ENCODE assay signal across 9 mouse cellular contexts in genomic region chr8:70691727-70692231, GRCm38 (mm10). TPM values are rescaled to one million over a fixed set of nuclear protein-coding genes. Genes with fewer than 3 reads are reported as not detected.
DNase-seq lines count a peak whose midpoint lies in the region; ATAC-seq lines count a peak whose summit lies in the region.
"Had no signal": no experiment of that assay in that cellular context is flagged by ENCODE, and none has a peak within 500 bp of the region (broad histone marks: within the 10 kb centered on the region; RNA-seq: fewer than 3 reads in every experiment).

No protein-coding gene starts in this region.

- H3K27ac ChIP-seq in heart, embryonic 13.5 days (replicated peaks), result peak overlapping the region; percentile 65
- H3K27ac ChIP-seq in embryonic facial prominence, embryonic 15.5 days (replicated peaks), result peak overlapping the region; percentile 78
- peak overlapping the region; percentile 84 for H3K27ac ChIP-seq in kidney, embryonic 15.5 days
- H3K27ac ChIP-seq in midbrain, embryonic 15.5 days, result no peak overlapping the region

- H3K27me3 ChIP-seq in heart, embryonic 13.5 days (replicated peaks), result no peaks in the 10 kb centered on the region
- no peaks in the 10 kb centered on the region for H3K27me3 ChIP-seq in embryonic facial prominence, embryonic 15.5 days
- H3K27me3 ChIP-seq in kidney, embryonic 15.5 days, result no peaks in the 10 kb centered on the region
- H3K27me3 ChIP-seq in midbrain, embryonic 15.5 days (replicated peaks), result no peaks in the 10 kb centered on the region

- H3K4me3 ChIP-seq in heart, embryonic 13.5 days, result peak overlapping the region; percentile 48
- peak overlapping the region; percentile 39 for H3K4me3 ChIP-seq in embryonic facial prominence, embryonic 15.5 days (replicated peaks)
- peak overlapping the region; percentile 31 for H3K4me3 ChIP-seq in kidney, embryonic 15.5 days (replicated peaks)
- H3K4me3 ChIP-seq in midbrain, embryonic 15.5 days, result peak overlapping the region; percentile 28

- H3K4me1 ChIP-seq in heart, embryonic 13.5 days, result peaks cover 47% of the 10 kb centered on the region
- peaks cover 43% of the 10 kb centered on the region for H3K4me1 ChIP-seq in embryonic facial prominence, embryonic 15.5 days
- peaks cover 68% of the 10 kb centered on the region for H3K4me1 ChIP-seq in kidney, embryonic 15.5 days
- peaks cover 25% of the 10 kb centered on the region for H3K4me1 ChIP-seq in midbrain, embryonic 15.5 days

- peak overlapping the region; percentile 80 for H3K9ac ChIP-seq in heart, embryonic 13.5 days
- peak overlapping the region; percentile 23 for H3K9ac ChIP-seq in embryonic facial prominence, embryonic 15.5 days
- peak overlapping the region; percentile 38 for H3K9ac ChIP-seq in kidney, embryonic 15.5 days
- H3K9ac ChIP-seq in midbrain, embryonic 15.5 days, result peak overlapping the region; percentile 35; the same call in 1 of the 2 replicates

- DNase-seq in heart, postnatal 36 days, result no peak
- DNase-seq in natural killer cell, adult 2 months (ENCODE audit: low spot score in 2 of 2), result no peak
- no peak for DNase-seq in thymus, postnatal 10 days (ENCODE audit: low spot score in 2 of 2)

- H3K4me2 ChIP-seq in heart, embryonic 13.5 days, result peak overlapping the region; percentile 74
- peak overlapping the region; percentile 61 for H3K4me2 ChIP-seq in embryonic facial prominence, embryonic 15.5 days (replicated peaks)
- H3K4me2 ChIP-seq in kidney, embryonic 15.5 days, result peak overlapping the region; percentile 60
- peak overlapping the region; percentile 62 for H3K4me2 ChIP-seq in midbrain, embryonic 15.5 days

- H3K9me3 ChIP-seq in heart, embryonic 13.5 days, result no peaks in the 10 kb centered on the region
- no peaks in the 10 kb centered on the region for H3K9me3 ChIP-seq in embryonic facial prominence, embryonic 15.5 days (replicated peaks)
- no peaks in the 10 kb centered on the region for H3K9me3 ChIP-seq in kidney, embryonic 15.5 days (replicated peaks)
- no peaks in the 10 kb centered on the region for H3K9me3 ChIP-seq in midbrain, embryonic 15.5 days

- no peaks in the 10 kb centered on the region for H3K36me3 ChIP-seq in heart, embryonic 13.5 days
- no peaks in the 10 kb centered on the region for H3K36me3 ChIP-seq in embryonic facial prominence, embryonic 15.5 days
- no peaks in the 10 kb centered on the region for H3K36me3 ChIP-seq in kidney, embryonic 15.5 days
- no peaks in the 10 kb centered on the region for H3K36me3 ChIP-seq in midbrain, embryonic 15.5 days (replicated peaks)

- WGBS in heart, embryonic 13.5 days, result 4% methylated on average over 20 of the region's 20 CpGs
- 2% methylated on average over 20 of the region's 20 CpGs for WGBS in embryonic facial prominence, embryonic 15.5 days
- WGBS in kidney, embryonic 15.5 days, result 3% methylated on average over 20 of the region's 20 CpGs
- WGBS in midbrain, embryonic 15.5 days, result 2% methylated on average over 20 of the region's 20 CpGs

- intact Hi-C loops in heart, postnatal 36 days (cut with DNase I), result no loop called here

- no peak for ATAC-seq in heart, embryonic 13.5 days (ENCODE audit: extremely low read depth, insufficient number of reproducible peaks, low FRiP score, low TSS enrichment)
- peak; percentile 64; the same call in 1 of the 2 replicates for ATAC-seq in embryonic facial prominence, embryonic 15.5 days (ENCODE audit: insufficient number of reproducible peaks, low FRiP score, low TSS enrichment, low read depth)
- peak; percentile 66 for ATAC-seq in kidney, embryonic 15.5 days (replicated peaks; ENCODE audit: low FRiP score)
- ATAC-seq in midbrain, embryonic 15.5 days (replicated peaks), result peak; percentile 32
- ATAC-seq in inflammation-experienced regulatory T-cells, adult 6 months, result no peak

RNA-seq across cellular contexts. Expression of gene Jund, which starts 7.0 kb away (rescaled TPM):
- 68.6 and 76.9 TPM in 2 replicates for polyA plus RNA-seq in heart, embryonic 13.5 days (2015; fragmentation: Nextera tagmentation; extraction: Ambion mirVana)
- total RNA-seq in heart, postnatal 36 days (2021), result 100 to 1,000 TPM; 124 to 138 TPM
- polyA plus RNA-seq in embryonic facial prominence, embryonic 15.5 days (2015; fragmentation: Nextera tagmentation; extraction: Ambion mirVana), result 97.7 and 99.6 TPM in 2 replicates
- polyA plus RNA-seq in kidney, embryonic 15.5 days (2015; fragmentation: Nextera tagmentation; extraction: Ambion mirVana), result 59.9 and 68.1 TPM in 2 replicates
- polyA plus RNA-seq in midbrain, embryonic 15.5 days (2015; fragmentation: Nextera tagmentation; extraction: Ambion mirVana), result 83.0 and 94.4 TPM in 2 replicates
- polyA plus RNA-seq in inflammation-experienced regulatory T-cells, adult 6 months (2017; shearing (Covaris generic)), result 10 to 100 TPM; 13.9 to 23.2 (median 16.6) TPM

RNA-seq across cellular contexts. Expression of gene Iqcn, which starts 11.5 kb away (rescaled TPM):
- not detected in 2 replicates for polyA plus RNA-seq in heart, embryonic 13.5 days (2015; fragmentation: Nextera tagmentation; extraction: Ambion mirVana)
- total RNA-seq in heart, postnatal 36 days (2021), result under 1 TPM in 1 of 2 experiments, not detected in 1; 0.06 TPM
- 0.03 and 0.04 TPM in 2 replicates for polyA plus RNA-seq in embryonic facial prominence, embryonic 15.5 days (2015; fragmentation: Nextera tagmentation; extraction: Ambion mirVana)
- 0.03 and 0.09 TPM in 2 replicates for polyA plus RNA-seq in kidney, embryonic 15.5 days (2015; fragmentation: Nextera tagmentation; extraction: Ambion mirVana)
- 0.05 and 0.14 TPM in 2 replicates for polyA plus RNA-seq in midbrain, embryonic 15.5 days (2015; fragmentation: Nextera tagmentation; extraction: Ambion mirVana)
- polyA plus RNA-seq in inflammation-experienced regulatory T-cells, adult 6 months (2017; shearing (Covaris generic)), result not detected

RNA-seq across cellular contexts. Expression of gene Lsm4, which starts 18.7 kb away (rescaled TPM):
- polyA plus RNA-seq in heart, embryonic 13.5 days (2015; fragmentation: Nextera tagmentation; extraction: Ambion mirVana), result 269 and 297 TPM in 2 replicates
- 10 to 100 TPM; 64.0 to 66.8 TPM for total RNA-seq in heart, postnatal 36 days (2021)
- polyA plus RNA-seq in embryonic facial prominence, embryonic 15.5 days (2015; fragmentation: Nextera tagmentation; extraction: Ambion mirVana), result 243 and 244 TPM in 2 replicates
- polyA plus RNA-seq in kidney, embryonic 15.5 days (2015; fragmentation: Nextera tagmentation; extraction: Ambion mirVana), result 291 and 295 TPM in 2 replicates
- polyA plus RNA-seq in midbrain, embryonic 15.5 days (2015; fragmentation: Nextera tagmentation; extraction: Ambion mirVana), result 175 and 193 TPM in 2 replicates
- 100 to 1,000 TPM in 1 of 3 experiments, 10 to 100 TPM in 2; 79.0 to 128 (median 97.8) TPM for polyA plus RNA-seq in inflammation-experienced regulatory T-cells, adult 6 months (2017; shearing (Covaris generic))

RNA-seq across cellular contexts. Expression of gene Gm3336, which starts 26.6 kb away (rescaled TPM):
- polyA plus RNA-seq in heart, embryonic 13.5 days (2015; fragmentation: Nextera tagmentation; extraction: Ambion mirVana), result not detected in 2 replicates
- not detected for total RNA-seq in heart, postnatal 36 days (2021)
- polyA plus RNA-seq in embryonic facial prominence, embryonic 15.5 days (2015; fragmentation: Nextera tagmentation; extraction: Ambion mirVana), result not detected in 2 replicates
- 0.55 and 0.83 TPM in 2 replicates for polyA plus RNA-seq in kidney, embryonic 15.5 days (2015; fragmentation: Nextera tagmentation; extraction: Ambion mirVana)
- not detected in 2 replicates for polyA plus RNA-seq in midbrain, embryonic 15.5 days (2015; fragmentation: Nextera tagmentation; extraction: Ambion mirVana)
- polyA plus RNA-seq in inflammation-experienced regulatory T-cells, adult 6 months (2017; shearing (Covaris generic)), result under 1 TPM in 1 of 3 experiments, not detected in 2; 0.55 TPM
- total RNA-seq: hematopoietic stem cell, adult 5-6 weeks had no signal

RNA-seq across cellular contexts. Expression of gene Pgpep1, which starts 31.6 kb away (rescaled TPM):
- polyA plus RNA-seq in heart, embryonic 13.5 days (2015; fragmentation: Nextera tagmentation; extraction: Ambion mirVana), result 33.7 and 37.3 TPM in 2 replicates
- 10 to 100 TPM; 39.6 to 44.9 TPM for total RNA-seq in heart, postnatal 36 days (2021)
- 52.1 and 56.6 TPM in 2 replicates for polyA plus RNA-seq in embryonic facial prominence, embryonic 15.5 days (2015; fragmentation: Nextera tagmentation; extraction: Ambion mirVana)
- 65.5 and 75.3 TPM in 2 replicates for polyA plus RNA-seq in kidney, embryonic 15.5 days (2015; fragmentation: Nextera tagmentation; extraction: Ambion mirVana)
- 70.1 and 74.5 TPM in 2 replicates for polyA plus RNA-seq in midbrain, embryonic 15.5 days (2015; fragmentation: Nextera tagmentation; extraction: Ambion mirVana)
- 1 to 10 TPM; 3.8 to 6.4 (median 4.8) TPM for polyA plus RNA-seq in inflammation-experienced regulatory T-cells, adult 6 months (2017; shearing (Covaris generic))

Comparison
In these comparisons a context has a peak if more than half of its experiments do, and no peak if none do; other contexts are left out.
1. ATAC-seq: peak in embryonic facial prominence, embryonic 15.5 days (single experiment), kidney, embryonic 15.5 days (single experiment) and midbrain, embryonic 15.5 days (single experiment); none in heart, embryonic 13.5 days (single experiment) and inflammation-experienced regulatory T-cells, adult 6 months (single experiment).
2. H3K9ac ChIP-seq: peak in every context shown above with its lines; median percentile 80 in heart, embryonic 13.5 days; 38 in kidney, embryonic 15.5 days; 35 in midbrain, embryonic 15.5 days; 23 in embryonic facial prominence, embryonic 15.5 days.
3. Peak in every context shown above with its lines, with median percentiles within 50 percentile points of each other: H3K4me2 ChIP-seq and H3K4me3 ChIP-seq.